Mouse (Mus musculus): ENCODE data around the gene Musk.

DNA sequence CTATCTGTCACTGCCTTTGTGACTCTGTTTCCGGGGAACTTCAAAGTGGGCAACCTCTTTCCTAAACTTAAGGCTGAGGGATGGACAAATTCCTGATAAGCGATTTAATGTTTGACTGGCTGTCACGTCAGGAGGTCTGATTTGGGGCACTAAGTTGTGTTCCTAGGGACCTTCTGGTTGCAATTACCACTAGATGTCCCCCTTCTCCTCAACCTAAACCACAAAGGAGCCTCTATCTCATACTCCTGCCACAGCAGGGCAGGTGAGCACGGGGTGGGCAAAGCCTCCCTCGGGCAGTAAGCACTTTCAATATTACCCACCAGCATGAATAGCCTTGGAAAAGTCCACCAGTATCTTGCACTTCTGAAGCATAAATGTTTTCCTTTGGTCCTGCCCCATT, 133.5 kb downstream of the Musk start:
- TF ChIP-seq TCF12 (IDR thresholded peaks at IDR 0.05; ENCODE audit: insufficient read depth, poor library complexity, severe bottlenecking), result no peak
- no peak for TF ChIP-seq MYOG (IDR thresholded peaks at IDR 0.05; ENCODE audit: control insufficient read depth in 1 of 3, insufficient read depth in 1 of 3, insufficient read length in 2 of 3, low read depth in 2 of 3)
- no peak for TF ChIP-seq POLR2A (IDR thresholded peaks at IDR 0.05; ENCODE audit: insufficient read length, low read depth)
- no peak for TF ChIP-seq TCF3 (IDR thresholded peaks at IDR 0.05; ENCODE audit: insufficient read length, low read depth)
- no peak for TF ChIP-seq E2F4 (IDR thresholded peaks at IDR 0.05; ENCODE audit: insufficient read depth)
- TF ChIP-seq MYOD1 (IDR thresholded peaks at IDR 0.05; ENCODE audit: control insufficient read depth in 1 of 3, insufficient read length in 2 of 3, low read depth in 2 of 3), result no peak
- no peak for TF ChIP-seq POLR2AphosphoS2 (IDR thresholded peaks at IDR 0.05; ENCODE audit: insufficient read length, low read depth)
- TF ChIP-seq SRF (IDR thresholded peaks at IDR 0.05; ENCODE audit: control insufficient read depth, insufficient read length, low read depth), result no peak
- no peak for TF ChIP-seq USF1 (IDR thresholded peaks at IDR 0.05; ENCODE audit: low read depth)

Measured in myocyte (in vitro differentiated cells).